Mouse (Mus musculus) adrenal gland (tissue): ENCODE data around the gene Tstd1.

ENCODE experiments used
- intact Hi-C: fragments of 180-260 bp; cut with DNase I; formaldehyde crosslinking; loops from one replicate; pipeline ENCODE4 v1.15.1; 2025

Gene Tstd1

DNA sequence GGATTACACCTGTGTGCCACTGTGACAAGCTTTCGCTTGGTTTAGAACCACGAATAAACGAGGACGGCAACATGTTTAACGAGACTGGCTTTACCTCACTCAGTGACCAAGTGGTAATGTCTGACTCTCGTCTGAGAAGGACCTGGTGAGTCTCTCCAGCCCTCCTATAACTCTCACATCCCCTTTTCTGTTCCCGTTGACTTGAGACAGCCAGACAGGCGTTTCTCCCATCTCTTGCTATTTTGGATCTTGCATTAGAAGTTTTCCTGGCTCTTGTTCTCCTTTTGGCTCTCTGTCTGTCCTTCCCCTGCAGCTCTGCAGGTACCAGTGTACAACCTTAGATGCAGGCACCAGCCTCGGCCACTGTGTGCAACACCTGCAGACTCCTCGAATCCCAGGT is 32.3 kb downstream of the Tstd1 start:
- intact Hi-C loops: no loop called here

DNA sequence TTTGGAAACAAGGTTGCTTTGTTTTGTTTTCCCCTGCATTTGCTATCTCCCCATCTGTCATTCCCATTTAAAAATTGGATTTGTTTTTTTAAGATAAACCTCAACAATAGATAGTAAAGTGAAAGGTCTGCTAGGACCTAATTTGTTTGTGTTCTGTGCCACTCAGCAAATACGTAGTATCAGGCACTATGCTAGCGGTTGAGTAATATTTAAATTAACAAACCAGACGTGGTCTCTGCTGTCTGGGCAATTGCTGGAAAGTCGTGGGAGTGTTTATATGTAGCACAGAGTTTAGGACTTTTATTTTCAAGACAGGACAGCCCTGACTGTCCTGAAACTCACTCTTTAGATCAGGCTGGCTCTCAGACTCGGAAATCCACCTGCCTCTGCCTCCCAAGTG is 33.9 kb downstream of the Tstd1 start:
- intact Hi-C loops: no loop called here

DNA sequence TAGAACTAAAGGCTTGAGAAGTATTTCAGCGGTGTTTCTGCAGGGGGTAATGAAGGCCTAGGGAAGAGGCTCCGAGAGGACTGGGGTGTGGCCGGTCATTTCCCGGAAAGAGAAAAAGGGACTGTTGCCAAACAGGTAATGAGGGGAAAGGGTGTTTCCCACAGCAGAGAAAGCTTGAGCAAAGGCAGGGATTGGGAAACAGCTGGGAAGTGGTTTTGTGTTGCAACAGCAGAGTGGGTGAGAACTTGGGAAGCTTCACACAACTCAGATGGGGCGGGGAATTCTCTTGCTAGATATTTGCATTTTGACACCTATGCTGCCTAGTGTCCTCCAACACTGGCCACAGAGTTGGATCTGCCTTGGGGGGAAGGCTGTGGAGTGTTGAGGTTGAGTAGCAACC is 34.3 kb downstream of the Tstd1 start:
- intact Hi-C loops: no loop called here

DNA sequence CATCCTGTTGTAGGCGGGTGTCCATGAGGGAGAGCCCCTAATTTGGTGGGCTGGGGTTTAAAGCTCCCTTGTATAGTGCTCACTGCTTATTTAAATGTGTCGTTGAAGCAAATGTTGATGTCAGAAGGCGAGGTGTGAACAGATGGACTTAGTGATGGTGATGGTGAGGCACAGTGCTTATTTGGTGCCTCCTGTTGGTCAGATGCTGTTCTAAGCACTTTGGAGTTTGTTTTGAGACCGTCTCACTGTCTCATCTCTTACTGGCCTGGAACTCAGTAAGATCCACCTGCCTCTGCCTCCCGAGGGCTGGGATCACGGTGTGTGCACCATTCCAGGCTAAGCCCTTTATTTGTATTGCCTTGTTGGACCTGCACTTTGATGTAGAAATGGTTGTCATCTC is 36.3 kb downstream of the Tstd1 start:
- intact Hi-C loops: no loop called here

DNA sequence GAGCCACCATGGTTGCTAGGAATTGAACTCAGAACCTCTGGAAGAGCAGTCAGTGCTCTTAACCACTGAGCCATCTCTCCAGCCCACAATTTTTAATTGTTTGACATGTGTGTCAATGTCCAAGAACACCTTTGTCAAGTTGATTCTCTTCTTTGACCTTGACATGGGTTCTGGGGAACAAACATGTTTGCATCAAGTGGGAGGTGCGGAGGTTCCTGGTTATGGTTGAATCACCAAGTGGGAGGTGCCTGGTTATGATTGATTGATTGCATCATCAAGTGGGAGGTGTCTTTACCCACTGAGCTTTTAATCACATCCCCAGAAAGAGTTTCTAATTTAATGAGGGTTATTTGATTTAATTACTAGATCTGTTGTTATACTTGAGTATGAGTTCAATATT is 38.9 kb downstream of the Tstd1 start:
- intact Hi-C loops: no loop called here

DNA sequence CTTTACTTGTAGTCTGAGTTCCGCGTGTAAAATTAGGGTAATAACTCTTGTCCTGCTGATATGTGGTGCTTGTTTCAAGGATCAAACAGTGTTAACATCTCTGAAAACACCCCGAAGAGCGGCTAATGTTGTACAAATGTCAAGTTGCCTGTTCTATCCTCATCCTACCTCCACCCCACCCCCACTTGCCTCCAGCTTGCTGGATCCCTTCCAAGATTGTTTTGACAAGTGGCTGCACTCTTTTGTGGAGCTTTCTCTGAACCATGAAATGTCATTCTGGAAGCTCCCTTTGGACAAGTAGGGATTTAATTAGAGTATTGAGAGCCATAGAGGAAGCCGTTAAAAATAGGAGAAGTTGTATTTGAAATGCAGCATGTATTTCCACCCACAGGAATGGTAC is 41.1 kb downstream of the Tstd1 start:
- intact Hi-C loops: no loop called here

DNA sequence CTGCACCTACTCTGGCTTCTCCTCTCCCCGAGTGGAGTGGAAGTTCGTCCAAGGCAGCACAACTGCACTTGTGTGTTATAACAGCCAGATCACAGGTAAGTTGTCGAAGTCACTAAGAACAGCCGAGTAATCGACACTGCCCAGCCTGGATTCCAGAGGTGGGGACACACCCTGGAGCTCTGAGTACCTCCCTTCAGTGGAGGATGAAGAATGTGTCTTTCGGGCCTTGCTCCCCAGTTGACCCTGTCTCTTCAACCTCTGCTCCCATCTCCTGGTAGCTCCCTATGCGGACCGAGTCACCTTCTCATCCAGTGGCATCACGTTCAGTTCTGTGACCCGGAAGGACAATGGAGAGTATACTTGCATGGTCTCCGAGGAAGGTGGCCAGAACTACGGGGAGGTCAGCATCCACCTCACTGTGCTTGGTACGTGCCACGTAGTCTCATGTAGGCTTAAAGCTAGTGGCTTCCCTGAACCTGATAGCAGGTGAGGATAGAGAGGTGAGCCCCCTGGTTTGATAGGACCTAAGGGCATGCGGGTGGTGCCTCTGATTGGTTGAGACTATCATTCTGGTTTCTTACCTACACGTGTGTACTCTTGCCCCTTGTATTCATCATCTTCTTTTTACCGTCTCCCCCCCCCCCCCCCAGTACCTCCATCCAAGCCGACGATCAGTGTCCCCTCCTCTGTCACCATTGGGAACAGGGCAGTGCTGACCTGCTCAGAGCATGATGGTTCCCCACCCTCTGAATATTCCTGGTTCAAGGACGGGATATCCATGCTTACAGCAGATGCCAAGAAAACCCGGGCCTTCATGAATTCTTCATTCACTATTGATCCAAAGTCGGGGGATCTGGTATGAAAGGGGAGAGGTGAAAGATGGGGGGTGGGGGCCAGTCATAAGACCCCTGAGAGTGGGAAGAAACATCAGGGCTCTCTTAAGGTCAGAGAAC is 42.2 kb downstream of the Tstd1 start:
- intact Hi-C loops: no loop called here

DNA sequence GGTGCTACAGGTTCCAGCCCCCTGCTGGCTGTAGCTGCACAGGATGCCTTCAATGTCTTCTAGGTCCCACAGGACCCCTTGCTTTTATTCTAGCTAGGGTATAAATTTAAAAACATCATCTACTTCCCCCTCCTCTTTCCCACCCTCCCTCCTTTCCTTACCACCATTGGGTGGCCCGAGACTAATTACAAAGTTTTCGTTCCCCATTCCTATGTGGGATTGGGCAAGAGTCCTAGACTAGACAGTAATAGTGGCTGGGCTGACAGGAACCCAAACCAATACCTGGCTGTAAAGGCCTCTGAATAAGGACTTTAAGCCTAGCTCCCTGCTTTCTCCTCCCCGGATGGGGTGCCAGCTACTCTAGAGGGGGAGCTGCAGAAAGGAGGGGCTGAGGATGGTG is 44.5 kb downstream of the Tstd1 start:
- intact Hi-C loops: no loop called here

DNA sequence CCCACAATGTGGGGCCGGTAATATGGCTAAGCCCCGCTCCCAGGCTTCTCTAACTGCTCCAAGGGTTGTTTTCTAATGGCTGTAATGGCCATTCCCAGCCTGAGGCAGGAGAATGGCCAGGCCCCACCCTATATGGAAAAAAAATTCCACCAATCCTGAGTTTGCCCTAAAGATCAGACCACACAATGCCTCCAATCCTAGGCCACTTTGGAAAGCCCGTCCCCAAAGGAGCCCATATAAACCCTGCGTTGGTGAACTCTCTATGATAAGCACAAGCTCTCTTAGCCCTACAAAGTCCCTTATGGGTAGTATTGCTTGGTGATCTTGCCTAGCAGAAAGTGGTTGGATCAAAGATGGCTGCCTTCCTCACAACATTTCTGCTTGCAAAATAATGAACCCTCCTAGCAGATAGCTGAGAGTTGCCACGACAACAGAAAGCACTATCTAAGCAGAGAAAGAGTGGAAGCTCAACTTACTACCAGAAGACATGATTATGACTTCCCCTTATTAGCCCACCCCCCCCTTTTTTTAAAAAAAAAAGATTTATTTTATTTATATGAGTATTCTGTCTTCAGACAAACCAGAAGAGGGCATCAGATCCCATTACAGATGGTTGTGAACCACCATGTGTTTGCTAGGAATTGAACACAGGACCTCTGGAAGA is 47.2 kb downstream of the Tstd1 start:
- intact Hi-C loops: no loop called here

DNA sequence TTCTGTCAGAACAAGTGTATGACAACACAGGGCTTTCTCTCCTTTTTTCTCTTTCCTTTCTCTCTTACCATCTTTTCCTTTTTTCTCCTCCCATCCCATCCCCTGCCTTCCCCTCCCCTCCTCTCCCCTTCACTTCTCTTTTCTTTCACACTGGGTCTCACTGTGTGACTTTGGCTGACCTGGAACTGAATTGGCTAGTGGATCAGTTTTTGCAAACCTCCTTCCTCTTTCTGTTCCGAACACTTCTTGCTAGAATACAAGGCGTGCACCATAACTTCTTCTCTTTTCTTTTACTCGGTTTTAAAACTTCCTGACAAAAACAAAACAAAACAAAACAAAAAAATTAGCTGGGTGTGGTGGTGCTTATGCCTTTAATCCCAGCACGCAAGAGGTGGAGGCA is 47.9 kb downstream of the Tstd1 start:
- intact Hi-C loops: no loop called here

DNA sequence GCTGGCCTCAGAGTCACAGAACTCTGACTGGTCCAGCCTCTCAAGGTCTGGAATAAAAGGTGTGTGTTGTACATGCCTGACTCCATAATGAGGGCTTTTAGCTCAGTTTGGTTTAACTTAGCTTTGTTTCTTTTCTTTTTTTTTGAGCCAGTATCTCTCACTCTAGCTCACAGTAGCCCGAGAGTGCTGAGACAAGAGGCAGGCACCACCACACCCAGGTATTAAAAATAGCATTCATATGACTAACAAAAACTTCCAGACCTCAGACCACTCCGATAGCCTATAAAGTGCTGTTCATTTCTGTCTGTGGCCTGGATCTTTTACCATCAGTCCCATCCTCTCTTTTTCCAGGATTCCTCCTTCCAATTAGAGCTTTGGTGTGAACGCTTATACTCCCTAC is 51.0 kb downstream of the Tstd1 start:
- intact Hi-C loops: no loop called here
